Mouse (Mus musculus) MEL (cell line): ENCODE data around the gene Prox2.

Experiments
- CTCF ChIP-seq, 3 experiments: IDR thresholded peaks in 2 of 3; conservative IDR thresholded peaks in 1 of 3; 2 replicates each; pipeline ENCODE4 v1.5.1; 2011 to 2012; ENCODE audit warnings: low read length in 3 of 3, low read depth in 2 of 3, mild to moderate bottlenecking in 2 of 3, improper control_type of control experiment in 1 of 3, inconsistent platforms in 1 of 3, mixed read lengths in 1 of 3, moderate library complexity in 1 of 3; ENCODE audit not compliant: control insufficient read depth in 1 of 3, insufficient read depth in 1 of 3, poor library complexity in 1 of 3, severe bottlenecking in 1 of 3
- GATA1 ChIP-seq: IDR thresholded peaks from 2 replicates; pipeline ENCODE4 v1.6.1; 2011; ENCODE audit warnings: low read depth, low read length, improper control_type of control experiment
- MAFK ChIP-seq: IDR thresholded peaks from 2 replicates; pipeline ENCODE4 v1.6.1; 2011; ENCODE audit warnings: low read depth, mild to moderate bottlenecking, low read length, improper control_type of control experiment, borderline replicate concordance
- MAX ChIP-seq: IDR thresholded peaks from 2 replicates; pipeline ENCODE4 v1.6.1; 2011; ENCODE audit warnings: low read length, improper control_type of control experiment
- MYB ChIP-seq: IDR thresholded peaks from 2 replicates; pipeline ENCODE4 v1.6.1; 2011; ENCODE audit warnings: mild to moderate bottlenecking, low read depth, low read length, improper control_type of control experiment
- ZMIZ1 ChIP-seq: IDR thresholded peaks from 2 replicates; pipeline ENCODE4 v1.6.1; 2012; ENCODE audit warnings: low read depth, mild to moderate bottlenecking, inconsistent platforms, low read length, improper control_type of control experiment, moderate library complexity

DNA sequence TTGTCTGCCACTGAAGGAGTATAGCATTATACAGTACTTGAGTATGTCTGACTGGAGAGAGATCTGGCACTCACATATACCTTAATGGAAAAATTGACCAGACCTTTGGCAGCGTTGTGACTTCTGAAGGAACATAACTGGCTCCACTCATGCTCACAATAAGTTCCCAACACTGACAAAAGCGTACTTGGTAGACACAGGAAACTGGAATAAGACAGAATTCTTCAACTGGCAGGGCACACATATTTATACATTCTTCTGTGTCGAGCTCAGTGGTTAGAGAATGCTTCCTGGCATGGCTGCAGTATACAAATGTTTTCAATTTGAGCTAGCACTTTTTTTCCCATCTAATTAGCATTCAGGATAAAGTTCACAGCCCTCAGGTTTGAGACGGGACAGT, 25.6 kb downstream of the Prox2 start:
- no peak for TF ChIP-seq MYB
- no peak for TF ChIP-seq ZMIZ1
- no peak for TF ChIP-seq CTCF (IDR thresholded peaks at IDR 0.05 in 2 of 3, conservative IDR thresholded peaks at IDR 0.05 in 1 of 3; ENCODE audit: control insufficient read depth in 1 of 3, insufficient read depth in 1 of 3, low read depth in 2 of 3, low read length in 3 of 3, poor library complexity in 1 of 3, severe bottlenecking in 1 of 3)
- no peak for TF ChIP-seq GATA1
- no peak for TF ChIP-seq MAFK
- TF ChIP-seq MAX: no peak
